Mouse (Mus musculus) limb, embryonic 13.5 days (tissue): ENCODE data around the gene Pofut2. TPM values are rescaled to one million over a fixed set of nuclear protein-coding genes. Genes with fewer than 3 reads are reported as not detected.

Experiments used
- ATAC-seq: fragments of 200-750 bp; cut with Nextera tagmentation; 2 replicates; pipeline ENCODE4 v1.8.0; 2017; ENCODE audit warnings: low read depth, moderate number of reproducible peaks, moderate TSS enrichment; ENCODE audit not compliant: low FRiP score
- H3K27ac ChIP-seq: fragments of 300-500 bp; sonication (generic); 2 replicates; pipeline ENCODE4 v1.5.1; 2015; ENCODE audit warnings: inconsistent platforms, mild to moderate bottlenecking, moderate library complexity
- H3K27me3 ChIP-seq: fragments of 300-500 bp; sonication (generic); 2 replicates; pipeline ENCODE4 v1.6.1; 2015; ENCODE audit warnings: mild to moderate bottlenecking, inconsistent platforms
- H3K36me3 ChIP-seq: fragments of 300-500 bp; sonication (generic); 2 replicates; pipeline ENCODE4 v1.6.1; 2015; ENCODE audit warnings: inconsistent platforms, mild to moderate bottlenecking, moderate library complexity
- H3K4me1 ChIP-seq: fragments of 300-500 bp; sonication (generic); 2 replicates; pipeline ENCODE4 v1.6.1; 2015; ENCODE audit warnings: inconsistent platforms
- H3K4me2 ChIP-seq: fragments of 300-500 bp; sonication (generic); replicated peaks from 2 replicates; pipeline ENCODE4 v1.6.1; 2015; ENCODE audit warnings: inconsistent platforms, mild to moderate bottlenecking, moderate library complexity
- H3K4me3 ChIP-seq: fragments of 300-500 bp; sonication (generic); 2 replicates; pipeline ENCODE4 v1.5.1; 2015; ENCODE audit warnings: moderate library complexity, mild to moderate bottlenecking, inconsistent platforms
- H3K9ac ChIP-seq: fragments of 300-500 bp; sonication (generic); 2 replicates; pipeline ENCODE4 v1.6.1; 2015; ENCODE audit warnings: mild to moderate bottlenecking, inconsistent platforms
- H3K9me3 ChIP-seq: fragments of 300-500 bp; sonication (generic); 2 replicates; pipeline ENCODE4 v1.6.1; 2016; ENCODE audit warnings: inconsistent platforms
- WGBS: fragments of 180-500 bp; shearing (Covaris S2); methylation state at CpG from one replicate; pipeline ENCODE4 v1.1.7; 2015; 5-methylcytosine and 5-hydroxymethylcytosine counted together
- polyA plus RNA-seq: library from polyadenylated mRNA; unstranded; fragments of >200 nt; fragmentation: Nextera tagmentation; extraction: Ambion mirVana; gene quantifications from 2 replicates; pipeline ENCODE4 v1.2.1, GENCODE M21; 2015

The Pofut2 gene
- polyA plus RNA-seq, 1 experiment from 2014 or later, result 151 TPM

- H3K4me2 ChIP-seq, result no peak overlapping the region
- ATAC-seq, result no peak
- no peaks in the 10 kb centered on the region for H3K36me3 ChIP-seq
- no peak overlapping the region for H3K4me3 ChIP-seq
- H3K27me3 ChIP-seq, result no peaks in the 10 kb centered on the region
- H3K9me3 ChIP-seq, result no peaks in the 10 kb centered on the region
- 21% methylated on average over 6 of the region's 6 CpGs for WGBS
- no peak overlapping the region for H3K9ac ChIP-seq
- H3K27ac ChIP-seq, result no peak overlapping the region
- peaks cover 22% of the 10 kb centered on the region for H3K4me1 ChIP-seq
Observed at GRCm38 (mm10) chr10:77282822-77283221, 23.8 kb downstream of the Pofut2 start.

GRCm38 (mm10) chr10:77284832-77285231, 25.8 kb downstream of the Pofut2 start:
- whole genome bisulfite sequencing, result 52% methylated on average over 6 of the region's 6 CpGs
- ATAC-seq, result no peak

GRCm38 (mm10) chr10:77287626-77288025, 28.6 kb downstream of the Pofut2 start:
- Histone ChIP-seq H3K27ac (no peak overlapping the region), H3K27me3 (no peaks in the 10 kb centered on the region), H3K4me2 (no peak overlapping the region), H3K4me1 (peaks cover 22% of the 10 kb centered on the region), H3K9me3 (no peaks in the 10 kb centered on the region), H3K36me3 (no peaks in the 10 kb centered on the region), H3K9ac (no peak overlapping the region), H3K4me3 (no peak overlapping the region)
- WGBS, result 78% methylated on average over 8 of the region's 8 CpGs
- no peak for ATAC-seq

More at GRCm38 (mm10) chr10:77284832-77285231, 25.8 kb downstream of the Pofut2 start:
- Histone ChIP-seq H3K27me3 (no peaks in the 10 kb centered on the region), H3K4me1 (peaks cover 22% of the 10 kb centered on the region), H3K9ac (no peak overlapping the region; the same call in 1 of the 2 replicates), H3K4me3 (no peak overlapping the region), H3K27ac (no peak overlapping the region), H3K4me2 (no peak overlapping the region), H3K36me3 (no peaks in the 10 kb centered on the region), H3K9me3 (no peaks in the 10 kb centered on the region)

GRCm38 (mm10) chr10:77288639-77289195, 29.7 kb downstream of the Pofut2 start:
- Histone ChIP-seq H3K27me3 (no peaks in the 10 kb centered on the region), H3K9me3 (no peaks in the 10 kb centered on the region), H3K36me3 (no peaks in the 10 kb centered on the region), H3K4me3 (no peak overlapping the region), H3K4me1 (peaks cover 18% of the 10 kb centered on the region), H3K27ac (no peak overlapping the region), H3K4me2 (no peak overlapping the region), H3K9ac (no peak overlapping the region)
- ATAC-seq, result no peak
- 57% methylated on average over 5 of the region's 5 CpGs for WGBS

GRCm38 (mm10) chr10:77289559-77289958, 30.5 kb downstream of the Pofut2 start:
- no peaks in the 10 kb centered on the region for H3K27me3 ChIP-seq
- 91% methylated on average over 8 of the region's 8 CpGs for WGBS
- H3K36me3 ChIP-seq, result no peaks in the 10 kb centered on the region
- no peaks in the 10 kb centered on the region for H3K9me3 ChIP-seq
- ATAC-seq, result no peak
- no peak overlapping the region for H3K4me3 ChIP-seq
- H3K4me1 ChIP-seq, result peaks cover 10% of the 10 kb centered on the region
- no peak overlapping the region for H3K4me2 ChIP-seq
- no peak overlapping the region for H3K9ac ChIP-seq
- H3K27ac ChIP-seq, result no peak overlapping the region

- H3K9me3 ChIP-seq, result no peaks in the 10 kb centered on the region
- no peak overlapping the region for H3K27ac ChIP-seq
- H3K9ac ChIP-seq, result no peak overlapping the region
- no peak for ATAC-seq
- no peak overlapping the region for H3K4me2 ChIP-seq
- 73% methylated on average over 17 of the region's 17 CpGs for WGBS
- H3K27me3 ChIP-seq, result no peaks in the 10 kb centered on the region
- 0 out of 2 replicates have a peak, but pooled peaks cover 3% of the 10 kb centered on the region for H3K4me1 ChIP-seq
- no peak overlapping the region for H3K4me3 ChIP-seq
- H3K36me3 ChIP-seq, result no peaks in the 10 kb centered on the region
Observed at GRCm38 (mm10) chr10:77290624-77291366, 31.8 kb downstream of the Pofut2 start.

GRCm38 (mm10) chr10:77294691-77295090, 35.7 kb downstream of the Pofut2 start:
- Histone ChIP-seq H3K36me3 (no peaks in the 10 kb centered on the region), H3K9ac (no peak overlapping the region), H3K4me1 (no peaks in the 10 kb centered on the region), H3K27ac (no peak overlapping the region), H3K4me3 (no peak overlapping the region), H3K4me2 (no peak overlapping the region), H3K27me3 (no peaks in the 10 kb centered on the region), H3K9me3 (no peaks in the 10 kb centered on the region)
- no peak for ATAC-seq
- WGBS, result 87% methylated on average over 12 of the region's 12 CpGs

- Histone ChIP-seq H3K27ac (no peak overlapping the region), H3K9me3 (no peaks in the 10 kb centered on the region), H3K4me3 (no peak overlapping the region), H3K9ac (no peak overlapping the region), H3K4me2 (no peak overlapping the region), H3K27me3 (no peaks in the 10 kb centered on the region), H3K36me3 (peaks cover 5% of the 10 kb centered on the region; the same call in 1 of the 2 replicates), H3K4me1 (no peaks in the 10 kb centered on the region)
- ATAC-seq, result no peak
- 75% methylated on average over 8 of the region's 8 CpGs for WGBS
Observed at GRCm38 (mm10) chr10:77298621-77299020, 39.6 kb downstream of the Pofut2 start.

GRCm38 (mm10) chr10:77299194-77299593, 40.2 kb downstream of the Pofut2 start:
- Histone ChIP-seq H3K4me1 (no peaks in the 10 kb centered on the region), H3K9me3 (no peaks in the 10 kb centered on the region), H3K27ac (no peak overlapping the region), H3K27me3 (no peaks in the 10 kb centered on the region), H3K36me3 (peaks cover 5% of the 10 kb centered on the region; the same call in 1 of the 2 replicates), H3K9ac (no peak overlapping the region), H3K4me2 (no peak overlapping the region), H3K4me3 (no peak overlapping the region)
- 67% methylated on average over 2 of the region's 2 CpGs for WGBS
- no peak for ATAC-seq

GRCm38 (mm10) chr10:77300237-77300933, 41.4 kb downstream of the Pofut2 start:
- WGBS, result 88% methylated on average over 8 of the region's 8 CpGs
- no peak overlapping the region for H3K27ac ChIP-seq
- H3K27me3 ChIP-seq, result no peaks in the 10 kb centered on the region
- no peak overlapping the region for H3K4me2 ChIP-seq
- no peaks in the 10 kb centered on the region for H3K4me1 ChIP-seq
- H3K9ac ChIP-seq, result no peak overlapping the region
- no peaks in the 10 kb centered on the region for H3K9me3 ChIP-seq
- ATAC-seq, result no peak
- peaks cover 5% of the 10 kb centered on the region; the same call in 1 of the 2 replicates for H3K36me3 ChIP-seq
- no peak overlapping the region for H3K4me3 ChIP-seq

GRCm38 (mm10) chr10:77300934-77301297, 41.9 kb downstream of the Pofut2 start:
- no peaks in the 10 kb centered on the region for H3K9me3 ChIP-seq
- no peak overlapping the region for H3K9ac ChIP-seq
- H3K4me1 ChIP-seq, result no peaks in the 10 kb centered on the region
- H3K27ac ChIP-seq, result no peak overlapping the region
- 86% methylated on average over 4 of the region's 4 CpGs for WGBS
- no peak for ATAC-seq
- H3K36me3 ChIP-seq, result peaks cover 5% of the 10 kb centered on the region; the same call in 1 of the 2 replicates
- no peak overlapping the region for H3K4me3 ChIP-seq
- no peaks in the 10 kb centered on the region for H3K27me3 ChIP-seq
- no peak overlapping the region for H3K4me2 ChIP-seq

- Histone ChIP-seq H3K9ac (no peak overlapping the region), H3K4me1 (no peaks in the 10 kb centered on the region), H3K4me3 (no peak overlapping the region), H3K4me2 (no peak overlapping the region), H3K9me3 (no peaks in the 10 kb centered on the region), H3K27me3 (no peaks in the 10 kb centered on the region), H3K27ac (no peak overlapping the region), H3K36me3 (peaks cover 5% of the 10 kb centered on the region; the same call in 1 of the 2 replicates)
- WGBS, result 83% methylated on average over 3 of the region's 3 CpGs
- no peak for ATAC-seq
Observed at GRCm38 (mm10) chr10:77304362-77304761, 45.3 kb downstream of the Pofut2 start.
